Mouse (Mus musculus) heart, postnatal 25 days (tissue): ENCODE measurements around the gene Pqbp1. TPM values are rescaled to one million over a fixed set of nuclear protein-coding genes. Genes with fewer than 3 reads are reported as not detected.
"Not testable (repeated sequence)": the region's sequence is repeated elsewhere in the genome, so short reads cannot be mapped to it uniquely, and the experiment has no call there.

ENCODE experiments used
- DNase-seq: peaks from one replicate; pipeline ENCODE4 v3.0.0; 2022; ENCODE audit warnings: low spot score
- intact Hi-C: fragments of 180-260 bp; cut with DNase I; formaldehyde crosslinking; loops from one replicate; pipeline ENCODE4 v1.15.1; 2025
- total RNA-seq, 2 experiments: library from RNA; stranded (reverse); gene quantifications; 2 replicates each; pipeline ENCODE4 v1.2.3; 2021

The Pqbp1 gene
- total RNA-seq: 10 to 100 TPM; 22.1 to 22.7 TPM

- intact Hi-C loops: loop anchor here (10.0 kb wide), 1 partner anchor 176 kb away; the partner anchor contains the start of gene Suv39h1
Measured at GRCm38 (mm10) chrX:7898880-7899874, at the start of gene Pqbp1, which contains the start of gene Timm17b. TSS of gene Pqbp1 (minus strand) at chrX:7899269. TSS of gene Timm17b (plus strand) at chrX:7899357.

GRCm38 (mm10) chrX:7947900-7948492 is 48.9 kb upstream of the Pqbp1 start:
- intact Hi-C loops: loop anchor here (10.0 kb wide), 1 partner anchor 343 kb away; the partner anchor contains the start of genes Cacna1f and Ccdc22
- peak; percentile 93 for DNase-seq

More at GRCm38 (mm10) chrX:7898880-7899874, at the start of gene Pqbp1, which contains the start of gene Timm17b:
- DNase-seq: peak; percentile 82

- no peak for DNase-seq
- intact Hi-C loops: loop anchor here (10.0 kb wide), 1 partner anchor 343 kb away; the partner anchor contains the start of genes Cacna1f and Ccdc22
Measured at GRCm38 (mm10) chrX:7947108-7947899, 48.2 kb upstream of the Pqbp1 start, which contains the start of gene Hdac6. TSS of gene Hdac6 (minus strand) at chrX:7947889.

- DNase-seq: no peak
- intact Hi-C loops: loop anchor here (10.0 kb wide), 1 partner anchor 341 kb away; the partner anchor contains the start of genes Cacna1f and Ccdc22
Measured at GRCm38 (mm10) chrX:7945618-7946017, 46.5 kb upstream of the Pqbp1 start.

GRCm38 (mm10) chrX:7937667-7938066 is 38.6 kb upstream of the Pqbp1 start:
- intact Hi-C loops: no loop called here
- DNase-seq: no peak

- no peak for DNase-seq
- intact Hi-C loops: no loop called here
Measured at GRCm38 (mm10) chrX:7936874-7937273, 37.8 kb upstream of the Pqbp1 start.

- intact Hi-C loops: no loop called here
- DNase-seq: no peak
Measured at GRCm38 (mm10) chrX:7928270-7928790, 29.3 kb upstream of the Pqbp1 start, which contains the start of gene Eras. TSS of gene Eras (minus strand) at chrX:7928607.

GRCm38 (mm10) chrX:7927116-7927515 is 28.0 kb upstream of the Pqbp1 start:
- intact Hi-C loops: no loop called here
- no peak for DNase-seq

- no peak for DNase-seq
- intact Hi-C loops: no loop called here
Measured at GRCm38 (mm10) chrX:7926266-7926665, 27.2 kb upstream of the Pqbp1 start.

GRCm38 (mm10) chrX:7922032-7922431 is 23.0 kb upstream of the Pqbp1 start:
- intact Hi-C loops: no loop called here

GRCm38 (mm10) chrX:7919601-7920383 is 20.7 kb upstream of the Pqbp1 start, which contains the start of gene Pcsk1n:
TSS of gene Pcsk1n (plus strand) at chrX:7919822.
- intact Hi-C loops: no loop called here
- DNase-seq: no peak

More at GRCm38 (mm10) chrX:7922032-7922431, 23.0 kb upstream of the Pqbp1 start:
- DNase-seq: no peak

GRCm38 (mm10) chrX:7917960-7918359 is 18.9 kb upstream of the Pqbp1 start:
- intact Hi-C loops: loop anchor here (2.0 kb wide), 1 partner anchor 99 kb away; no protein-coding TSS in a partner anchor
- not testable (repeated sequence) for DNase-seq

GRCm38 (mm10) chrX:7915669-7916068 is 16.6 kb upstream of the Pqbp1 start:
- not testable (repeated sequence) for DNase-seq
- intact Hi-C loops: loop anchor here (2.0 kb wide), 1 partner anchor 101 kb away; no protein-coding TSS in a partner anchor

GRCm38 (mm10) chrX:7910473-7910872 is 11.4 kb upstream of the Pqbp1 start:
- DNase-seq: no peak
- intact Hi-C loops: no loop called here

GRCm38 (mm10) chrX:7909242-7909641 is 10.2 kb upstream of the Pqbp1 start, which contains the start of gene Gm10490:
TSS of gene Gm10490 (plus strand) at chrX:7909542.
- DNase-seq, intact Hi-C loops: not testable (repeated sequence)

GRCm38 (mm10) chrX:7907735-7908134 is 8.7 kb upstream of the Pqbp1 start, which contains the start of gene Gm10491:
TSS of gene Gm10491 (minus strand) at chrX:7907835.
- intact Hi-C loops: no loop called here
- no peak for DNase-seq

- no peak for DNase-seq
- intact Hi-C loops: loop anchor here (5.0 kb wide), 1 partner anchor 47 kb away; no protein-coding TSS in a partner anchor
Measured at GRCm38 (mm10) chrX:7904441-7904840, 5.4 kb upstream of the Pqbp1 start.

- intact Hi-C loops: loop anchor here (10.0 kb wide), 1 partner anchor 177 kb away; the partner anchor contains the start of gene Suv39h1
- no peak for DNase-seq
Measured at GRCm38 (mm10) chrX:7898211-7898610, 858 bp downstream of the Pqbp1 start.
